Mouse (Mus musculus): ENCODE results near the gene Zmynd10.
"Not testable (repeated sequence)": the region's sequence is repeated elsewhere in the genome, so short reads cannot be mapped to it uniquely, and the experiment has no call there.

Zmynd10 gene

GRCm38 (mm10) chr9:107555701-107556100, 8.6 kb downstream of the Zmynd10 start:
- no peak for DNase-seq

DNA sequence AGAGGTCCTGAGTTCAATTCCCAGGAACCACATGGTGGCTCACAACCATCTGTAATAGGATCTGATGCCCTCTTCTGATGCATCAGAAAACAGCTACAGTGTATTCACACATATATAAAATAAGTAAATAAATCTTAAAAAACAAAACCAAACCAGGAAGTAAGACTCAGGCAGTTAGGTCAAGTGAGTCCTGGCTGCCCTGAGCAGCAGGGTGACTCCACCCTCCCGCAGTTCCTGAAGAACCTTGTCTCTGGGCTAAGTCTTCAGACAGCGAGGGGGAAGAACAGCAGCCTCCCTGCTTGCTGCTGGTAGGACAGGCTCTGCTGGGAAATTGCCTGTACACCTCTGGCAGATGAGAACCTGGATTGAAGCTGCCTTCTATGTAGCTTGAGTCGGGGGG, 9.2 kb downstream of the Zmynd10 start:
- no peak for DNase-seq

- peak; percentile 94 to 96 for DNase-seq
Observed at GRCm38 (mm10) chr9:107563029-107563581, 16.0 kb downstream of the Zmynd10 start, which contains the start of gene Tusc2. Gene Tusc2, plus strand, starts transcription at chr9:107563255.

DNA sequence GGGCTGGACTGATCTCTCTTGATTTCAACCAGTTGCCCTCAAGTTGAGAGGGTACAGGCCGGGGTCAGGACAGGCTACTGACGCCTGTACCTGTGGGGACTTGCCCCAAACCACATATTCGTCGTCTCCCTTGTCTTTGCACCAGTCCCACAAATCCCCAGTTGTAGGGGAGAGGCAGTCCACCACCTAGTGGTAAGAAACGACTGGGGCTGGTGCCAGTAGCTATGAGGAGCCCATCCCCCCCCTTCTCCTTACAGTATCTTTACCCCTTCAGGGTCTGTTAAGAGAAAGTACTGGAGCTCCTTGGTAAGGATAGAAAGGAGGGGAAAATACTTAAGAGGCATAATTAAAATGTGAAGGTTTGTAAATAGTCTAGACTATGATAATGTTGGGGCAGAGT, 18.5 kb downstream of the Zmynd10 start:
- peak in 1 of 2 experiments; percentile 62 for DNase-seq

DNA sequence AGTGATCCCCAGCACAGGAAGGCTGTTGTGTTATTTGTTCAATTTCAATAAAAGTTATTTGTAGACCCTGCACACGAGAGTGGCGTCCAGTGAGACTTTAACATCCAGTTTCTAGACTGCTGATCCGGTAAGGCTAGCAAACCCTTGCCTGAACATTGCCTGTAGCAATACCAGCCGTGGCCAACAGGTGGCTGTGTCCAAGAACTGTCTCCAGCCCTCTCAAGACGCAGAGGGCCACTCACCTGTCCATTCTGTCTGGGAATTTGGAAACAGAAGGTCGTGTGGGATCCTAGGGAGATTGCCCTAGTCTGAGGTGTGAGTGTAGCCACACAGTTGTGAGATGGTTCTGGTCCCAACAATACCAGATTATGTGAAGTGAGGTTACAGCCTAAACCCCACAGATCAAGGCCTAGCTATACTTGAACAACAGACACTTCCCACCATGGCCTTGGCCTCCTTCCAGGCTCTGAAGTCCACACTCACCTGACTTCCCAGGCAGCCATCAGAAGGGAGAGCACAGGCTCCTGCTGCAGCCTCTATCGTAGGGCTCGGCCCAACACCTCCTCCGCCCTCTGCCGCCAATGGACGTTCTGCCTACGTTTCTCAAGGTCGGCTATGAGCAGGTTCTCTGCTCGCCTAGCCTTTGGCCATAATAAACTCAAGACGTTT, 19.1 kb downstream of the Zmynd10 start:
- peak; percentile 95 for DNase-seq

DNA sequence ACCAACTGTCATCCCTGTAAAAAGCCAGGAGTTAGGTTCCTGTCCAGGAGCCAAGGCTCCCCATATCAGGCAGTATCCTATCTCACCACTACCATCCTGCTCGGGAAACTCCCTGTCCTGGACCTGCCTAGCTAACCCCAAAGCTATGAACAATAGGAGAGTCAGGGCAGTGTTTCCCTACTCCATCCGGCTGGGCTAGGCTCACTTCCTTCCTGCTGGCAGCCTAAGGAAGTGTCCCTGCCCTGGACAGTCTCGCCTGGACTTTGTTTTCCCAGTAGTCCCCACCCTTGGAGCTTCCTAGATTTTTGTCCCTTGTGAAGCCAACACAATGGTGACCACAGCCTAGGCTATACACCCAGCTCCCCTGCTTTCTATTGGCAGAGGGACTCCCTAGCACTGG, 19.8 kb downstream of the Zmynd10 start:
- DNase-seq, result peak; percentile 44 to 62

DNA sequence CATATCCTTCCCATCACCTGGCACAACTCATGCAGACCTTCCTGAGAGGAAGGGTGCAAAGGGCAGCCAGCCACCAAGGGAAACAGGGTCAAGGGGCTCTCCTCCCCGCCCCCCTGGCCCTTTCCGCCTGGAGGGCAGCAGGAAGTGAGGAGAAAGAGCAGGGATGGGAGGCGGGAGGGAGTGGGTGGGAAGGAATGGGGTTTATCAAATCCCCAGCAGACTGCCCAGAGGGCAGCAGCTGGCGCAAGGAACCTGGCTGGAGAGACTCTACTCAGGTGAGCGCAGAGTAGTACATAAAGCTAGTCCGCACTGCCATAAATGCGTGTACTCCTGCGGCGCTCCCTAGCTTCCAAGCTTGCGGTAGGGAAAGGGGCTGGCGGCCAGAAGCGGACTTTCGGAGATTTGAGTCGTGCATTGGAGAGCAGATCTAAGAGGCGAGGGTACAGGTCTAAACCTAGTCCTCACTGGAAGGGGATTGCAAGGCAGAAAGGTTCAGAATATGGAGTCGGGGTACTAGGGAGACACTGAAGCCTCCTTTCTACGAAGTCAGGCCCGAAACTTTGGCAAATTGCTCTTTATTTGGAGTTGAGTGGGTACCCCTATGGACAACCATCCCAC, 20.7 kb downstream of the Zmynd10 start, which contains the start of gene Hyal2:
Gene Hyal2, plus strand, starts transcription at position 244 of the 618 bp plus-strand sequence.
- peak; percentile 69 to 81 for DNase-seq

- peak; percentile 87 to 94 for DNase-seq
Observed at GRCm38 (mm10) chr9:107568331-107569261, 21.5 kb downstream of the Zmynd10 start.

- no peak for DNase-seq
Observed at GRCm38 (mm10) chr9:107569270-107569669, 22.2 kb downstream of the Zmynd10 start.

DNA sequence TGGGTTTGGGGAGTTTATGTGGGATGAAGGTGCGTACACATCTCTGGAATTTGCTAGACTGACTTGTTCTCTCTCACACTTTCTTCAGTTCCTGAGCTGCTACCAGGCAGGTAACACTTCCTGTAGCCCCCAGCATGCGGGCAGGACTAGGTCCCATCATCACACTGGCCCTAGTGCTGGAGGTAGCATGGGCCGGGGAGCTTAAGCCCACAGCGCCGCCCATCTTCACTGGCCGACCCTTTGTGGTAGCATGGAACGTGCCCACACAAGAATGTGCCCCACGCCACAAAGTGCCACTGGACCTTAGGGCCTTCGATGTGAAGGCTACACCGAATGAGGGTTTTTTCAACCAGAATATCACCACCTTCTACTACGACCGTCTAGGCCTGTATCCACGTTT, 22.9 kb downstream of the Zmynd10 start:
- DNase-seq, result peak in 1 of 2 experiments; percentile 42

GRCm38 (mm10) chr9:107570845-107571244, 23.7 kb downstream of the Zmynd10 start:
- no peak for DNase-seq

- DNase-seq, result no peak
Observed at GRCm38 (mm10) chr9:107571534-107572326, 24.6 kb downstream of the Zmynd10 start.

- DNase-seq, result no peak
Observed at GRCm38 (mm10) chr9:107572327-107572662, 25.2 kb downstream of the Zmynd10 start.

DNA sequence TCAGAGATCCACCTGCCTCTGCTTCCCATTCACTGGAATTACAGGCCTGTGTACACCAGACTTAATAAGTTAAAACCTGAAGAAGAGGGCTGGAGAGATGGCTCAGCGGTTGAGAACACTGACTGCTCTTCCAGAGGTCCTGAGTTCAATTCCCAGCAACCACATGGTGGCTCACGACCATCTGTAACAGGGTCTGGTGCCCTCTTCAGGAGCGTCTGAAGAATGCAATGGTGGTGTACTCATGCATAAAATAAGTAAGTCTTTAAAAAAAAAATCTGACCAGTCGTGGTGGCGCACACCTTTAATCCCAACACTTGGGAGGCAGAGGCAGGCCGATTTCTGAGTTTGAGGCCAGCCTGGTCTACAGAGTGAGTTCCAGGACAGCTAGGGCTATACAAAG, 26.7 kb downstream of the Zmynd10 start:
- not testable (repeated sequence) for DNase-seq

- no peak for DNase-seq
Observed at GRCm38 (mm10) chr9:107575579-107576356, 28.7 kb downstream of the Zmynd10 start.

DNA sequence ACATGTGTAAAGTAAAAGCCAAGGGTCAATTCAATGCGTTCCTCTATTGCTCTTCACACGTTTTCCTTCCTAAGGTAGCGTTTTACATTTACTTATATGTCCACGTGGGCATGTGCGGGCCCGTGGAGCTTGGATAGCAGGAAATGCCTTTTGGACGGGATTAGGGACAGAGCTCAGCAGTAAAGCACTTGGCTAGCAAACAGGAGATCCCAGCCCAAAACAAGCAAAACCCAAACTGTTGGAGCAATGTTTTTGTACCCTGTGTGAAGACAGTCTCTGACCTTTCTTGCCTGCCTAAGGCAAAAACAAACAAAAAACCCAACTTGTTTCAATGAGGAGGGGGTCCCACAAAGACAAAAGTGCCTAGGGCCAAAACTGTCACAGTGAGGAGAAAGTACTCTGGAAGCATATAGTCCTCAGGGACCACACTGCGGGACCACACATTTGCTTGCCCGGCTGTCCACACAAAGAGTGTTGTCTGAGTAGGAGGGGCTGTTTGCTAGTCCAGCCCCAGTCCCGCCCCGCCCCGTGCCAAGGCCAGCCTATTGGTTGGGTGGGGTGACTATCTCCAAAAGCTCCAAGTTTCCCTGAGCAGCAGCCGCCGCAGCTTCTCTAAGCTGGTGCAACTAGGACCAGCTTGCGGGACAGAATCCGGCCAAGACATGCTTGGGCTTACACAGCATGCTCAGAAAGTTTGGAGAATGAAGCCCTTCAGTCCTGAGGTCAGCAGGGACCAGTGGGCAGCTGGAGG, 29.4 kb downstream of the Zmynd10 start, which contains the start of gene Hyal1:
Gene Hyal1, plus strand, starts transcription at position 571 of the 751 bp plus-strand sequence.
- peak; percentile 93 to 95 for DNase-seq

- no peak for DNase-seq
Observed at GRCm38 (mm10) chr9:107577871-107578270, 30.8 kb downstream of the Zmynd10 start.

GRCm38 (mm10) chr9:107578587-107578986, 31.5 kb downstream of the Zmynd10 start, which contains the start of gene Naa80:
Gene Naa80, plus strand, starts transcription at chr9:107578887.
- DNase-seq, result no peak

DNA sequence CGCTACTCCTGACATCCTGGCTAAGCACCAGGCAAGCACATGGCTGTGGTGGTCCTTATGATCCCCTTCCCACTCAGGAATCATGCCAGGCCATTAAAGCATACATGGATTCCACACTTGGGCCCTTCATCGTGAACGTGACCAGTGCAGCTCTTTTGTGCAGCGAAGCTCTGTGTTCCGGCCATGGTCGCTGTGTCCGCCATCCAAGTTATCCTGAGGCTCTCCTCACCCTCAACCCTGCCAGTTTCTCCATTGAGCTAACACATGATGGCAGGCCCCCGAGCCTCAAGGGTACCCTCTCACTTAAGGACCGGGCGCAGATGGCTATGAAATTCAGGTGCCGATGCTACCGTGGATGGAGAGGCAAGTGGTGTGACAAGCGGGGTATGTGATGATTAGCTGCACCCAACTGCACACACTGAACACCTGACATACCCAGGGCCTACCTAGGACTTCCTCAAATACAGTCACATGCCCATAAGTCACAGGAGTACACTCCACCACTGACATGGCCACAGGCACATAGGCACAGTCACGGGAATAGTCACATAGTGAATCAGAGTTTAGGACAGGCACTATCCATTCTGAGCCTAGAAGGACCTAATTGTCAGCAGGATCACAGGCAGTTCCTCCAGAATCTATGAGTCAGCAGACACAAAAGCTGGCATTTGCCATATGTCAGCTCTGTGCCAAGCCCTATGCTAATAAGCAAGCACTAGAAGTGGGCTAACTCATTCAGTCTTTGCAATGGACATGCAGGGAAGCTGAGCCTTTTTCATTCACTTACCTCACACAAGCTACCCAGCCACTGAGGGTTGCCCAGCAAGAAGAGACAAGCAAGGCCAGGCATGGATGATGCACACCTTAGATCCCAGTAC, 32.2 kb downstream of the Zmynd10 start:
- no peak for DNase-seq

All from kidney, postnatal 4 days (tissue).